Comparison of ENCODE assay signal across 8 mouse cellular contexts in genomic region chr6:70872128-70872527, GRCm38 (mm10). TPM values are rescaled to one million over a fixed set of nuclear protein-coding genes. Genes with fewer than 3 reads are reported as not detected.
A peak's percentile ranks its signal among the peaks of the same experiment; 100 is the strongest.
DNase-seq lines count a peak whose midpoint lies in the region; ATAC-seq and TF ChIP-seq lines count a peak whose summit lies in the region.

No protein-coding gene starts in this region.

- DNase-seq in spleen, adult 2 months (ENCODE audit: low read depth in 1 of 2, low spot score in 2 of 2): peak in 1 of 2 experiments; percentile 70
- DNase-seq in spleen, adult 18-20 months: no peak
- peak; percentile 97 for DNase-seq in brain, adult 2 months (ENCODE audit: low read depth, low spot score)
- DNase-seq in forebrain, postnatal 0 days: peak; percentile 46
- DNase-seq in kidney, postnatal 10 days: peak; percentile 20
- DNase-seq in thymus, postnatal 0 days (ENCODE audit: low spot score): no peak
- DNase-seq in ovary, adult 18-20 months (ENCODE audit: low spot score): no peak

- peak; percentile 93 for ATAC-seq in forebrain, postnatal 0 days
- peak; percentile 34; the same call in 1 of the 2 replicates for ATAC-seq in monocyte, adult 5-6 weeks (replicated peaks; ENCODE audit: insufficient number of reproducible peaks, low FRiP score, low TSS enrichment, poor library complexity, severe bottlenecking)

- peak overlapping the region; percentile 78 for H3K27ac ChIP-seq in spleen, adult 2 months (ENCODE audit: insufficient read depth, low read length)
- H3K27ac ChIP-seq in forebrain, postnatal 0 days (ENCODE audit: low read depth, low read length): 0 out of 2 replicates have a peak overlapping the region, but pooled peaks have one; percentile 21

- no peaks in the 10 kb centered on the region for H3K9me3 ChIP-seq in forebrain, postnatal 0 days (ENCODE audit: low read length)

- no peaks in the 10 kb centered on the region for H3K27me3 ChIP-seq in spleen, adult 2 months (ENCODE audit: control insufficient read depth, insufficient read depth, low read length)
- H3K27me3 ChIP-seq in forebrain, postnatal 0 days (ENCODE audit: insufficient read depth, low read length): no peaks in the 10 kb centered on the region

- 43% methylated on average over 10 of the region's 10 CpGs for WGBS in spleen, adult 2 months
- WGBS in forebrain, postnatal 0 days: 36% methylated on average over 10 of the region's 10 CpGs

- TF ChIP-seq CTCF in spleen, adult 2 months (IDR thresholded peaks at IDR 0.05; ENCODE audit: extremely low read depth, insufficient read depth, insufficient read length, insufficient replicate concordance): no peak
- no peak for TF ChIP-seq CTCF in forebrain, postnatal 0 days (IDR thresholded peaks at IDR 0.05; ENCODE audit: low read depth)

- no peaks in the 10 kb centered on the region; the same call in 1 of the 2 replicates for H3K36me3 ChIP-seq in spleen, adult 2 months (ENCODE audit: control insufficient read depth, insufficient read depth, low read length)
- H3K36me3 ChIP-seq in forebrain, postnatal 0 days (ENCODE audit: insufficient read depth): no peaks in the 10 kb centered on the region

- H3K4me2 ChIP-seq in forebrain, postnatal 0 days (ENCODE audit: low read depth): peak overlapping the region; percentile 20

- H3K9ac ChIP-seq in forebrain, postnatal 0 days: 0 out of 2 replicates have a peak overlapping the region, but pooled peaks have one; percentile 2

- no peak for TF ChIP-seq POLR2A in spleen, adult 2 months (IDR thresholded peaks at IDR 0.05; ENCODE audit: low read depth, low read length)

- peak overlapping the region; percentile 27; the same call in 1 of the 2 replicates for H3K4me3 ChIP-seq in spleen, adult 2 months (ENCODE audit: extremely low read depth, insufficient read depth, insufficient read length)
- no peak overlapping the region; the same call in 1 of the 2 replicates for H3K4me3 ChIP-seq in forebrain, postnatal 0 days (ENCODE audit: low read depth, low read length)

- H3K4me1 ChIP-seq in spleen, adult 2 months (ENCODE audit: control insufficient read depth, insufficient read depth, insufficient read length): peaks cover 19% of the 10 kb centered on the region; the same call in 1 of the 2 replicates
- no peaks in the 10 kb centered on the region for H3K4me1 ChIP-seq in forebrain, postnatal 0 days (ENCODE audit: insufficient read depth)

RNA-seq across cellular contexts. Expression of gene Eif2ak3, which starts 27.8 kb away (rescaled TPM):
- polyA plus RNA-seq in spleen, adult 2 months (2012; rRNA removed): 15.7 and 31.3 TPM in 2 replicates
- 22.3 and 23.3 TPM in 2 replicates for total RNA-seq in forebrain, postnatal 0 days (2014; rRNA removed)
- 6.9 and 8.3 TPM in 2 replicates for polyA plus RNA-seq in forebrain, postnatal 0 days (2015; fragmentation: Nextera tagmentation; extraction: Ambion mirVana)
- total RNA-seq in monocyte, adult 5-6 weeks (2017): 43.7 to 49.5 TPM (median 48.6 TPM) in 3 replicates
- 17.4 and 18.0 TPM in 2 replicates for polyA plus RNA-seq in thymus, postnatal 0 days (2015; fragmentation: Nextera tagmentation; extraction: Ambion mirVana)

RNA-seq across cellular contexts. Expression of gene Tex37, which starts 46.6 kb away (rescaled TPM):
- not detected in 2 replicates for polyA plus RNA-seq in spleen, adult 2 months (2012; rRNA removed)
- total RNA-seq in forebrain, postnatal 0 days (2014; rRNA removed): not detected in 2 replicates
- polyA plus RNA-seq in forebrain, postnatal 0 days (2015; fragmentation: Nextera tagmentation; extraction: Ambion mirVana): not detected in 2 replicates
- not detected in 3 replicates for total RNA-seq in monocyte, adult 5-6 weeks (2017)
- 0.15 TPM in 1 of 2 replicates, not detected in the other for polyA plus RNA-seq in thymus, postnatal 0 days (2015; fragmentation: Nextera tagmentation; extraction: Ambion mirVana)

Comparison
In these comparisons a context has a peak if more than half of its experiments do, and no peak if none do; other contexts are left out.
1. DNase-seq: peak in brain, adult 2 months (single experiment), forebrain, postnatal 0 days (single experiment) and kidney, postnatal 10 days (single experiment); none in spleen, adult 18-20 months (0 of 2), thymus, postnatal 0 days (single experiment) and ovary, adult 18-20 months (single experiment).